Mouse (Mus musculus) urinary bladder, postnatal 25 days (tissue): ENCODE results near the gene Asb11.

Source experiments
- DNase-seq: peaks from one replicate; pipeline ENCODE4 v3.0.0; 2022; ENCODE audit warnings: low spot score

Gene Asb11

DNA sequence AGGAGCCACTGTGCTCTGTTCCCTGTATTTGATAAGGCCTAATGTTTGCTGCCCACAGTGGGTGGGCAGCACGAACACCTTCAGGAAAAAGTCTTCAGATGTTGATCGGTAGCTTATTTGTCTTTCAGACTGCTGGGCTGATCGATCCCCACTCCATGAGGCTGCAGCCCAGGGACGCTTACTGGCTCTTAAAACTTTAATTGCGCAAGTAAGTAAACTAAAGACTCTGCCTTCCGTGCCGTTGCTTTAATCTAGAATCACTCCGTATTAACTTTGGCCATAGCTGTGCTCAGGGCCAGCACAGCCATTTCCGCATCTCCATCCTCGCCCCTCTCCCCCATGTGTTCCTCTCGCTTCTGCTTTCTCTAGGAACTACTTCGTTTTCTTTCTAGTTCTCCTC, 8.8 kb downstream of the Asb11 start:
- DNase-seq = no peak

GRCm38 (mm10) chrX:164446106-164446551, 9.3 kb downstream of the Asb11 start:
- peak; percentile 7 for DNase-seq

- no peak for DNase-seq
Observed at GRCm38 (mm10) chrX:164446835-164447681, 10.3 kb downstream of the Asb11 start.

- no peak for DNase-seq
Observed at GRCm38 (mm10) chrX:164447682-164448071, 10.9 kb downstream of the Asb11 start.

GRCm38 (mm10) chrX:164449201-164449600, 12.4 kb downstream of the Asb11 start:
- peak; percentile 24 for DNase-seq

DNA sequence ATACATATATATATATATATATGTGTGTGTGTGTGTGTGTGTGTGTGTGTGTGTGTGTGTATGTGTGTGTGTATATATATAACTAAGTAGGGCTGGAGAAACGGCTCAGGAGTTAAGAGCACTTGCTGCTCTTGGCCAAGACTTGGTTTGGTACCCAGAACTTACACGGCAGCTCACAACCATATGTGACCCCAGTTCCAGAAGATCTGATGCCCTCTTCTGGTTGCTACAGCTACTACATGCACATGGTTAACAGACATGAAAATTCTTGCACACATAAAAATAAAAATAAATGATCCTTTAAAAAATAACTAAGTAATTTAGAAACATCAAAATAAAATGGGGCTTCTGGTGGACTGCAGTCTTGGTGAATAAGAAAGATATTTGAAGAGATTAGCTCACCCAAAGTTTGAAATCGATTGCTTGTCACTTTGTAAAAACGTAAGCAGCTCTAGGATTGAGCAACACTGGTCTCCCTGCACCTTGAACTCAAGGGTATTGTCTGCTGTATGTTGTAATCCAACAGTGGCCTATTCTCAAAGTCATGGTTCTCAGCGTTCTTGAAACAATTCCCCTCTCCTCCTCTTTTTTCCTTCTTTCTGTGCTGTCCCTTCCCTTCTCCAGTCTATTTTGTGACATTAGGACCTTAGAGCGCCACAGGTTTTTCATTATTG, 22.5 kb downstream of the Asb11 start:
- DNase-seq = no peak

- no peak for DNase-seq
Observed at GRCm38 (mm10) chrX:164502258-164502657, 65.5 kb downstream of the Asb11 start.

GRCm38 (mm10) chrX:164505709-164506498, 69.1 kb downstream of the Asb11 start, which contains the start of gene Asb9:
Gene Asb9, plus strand, starts transcription at chrX:164506327.
- DNase-seq = no peak

DNA sequence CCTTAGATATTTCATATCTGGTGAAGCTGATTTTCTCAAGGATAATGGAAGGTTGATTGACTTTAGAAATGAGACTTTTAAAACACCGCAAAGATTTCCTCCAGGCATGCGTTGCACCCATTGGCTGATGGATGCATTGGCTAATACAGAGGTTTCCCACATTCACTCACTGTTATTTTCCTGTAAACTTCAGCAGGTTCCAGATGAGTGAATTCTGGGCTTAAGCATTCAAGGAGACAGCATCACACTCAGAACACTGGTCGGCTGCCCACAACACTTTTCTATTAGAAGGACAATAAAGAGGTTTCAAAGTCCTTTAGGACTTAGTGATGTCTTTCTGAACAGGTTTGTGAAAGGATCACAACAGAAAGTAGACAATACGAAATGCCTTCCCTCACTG, 70.3 kb downstream of the Asb11 start:
- DNase-seq = no peak

DNA sequence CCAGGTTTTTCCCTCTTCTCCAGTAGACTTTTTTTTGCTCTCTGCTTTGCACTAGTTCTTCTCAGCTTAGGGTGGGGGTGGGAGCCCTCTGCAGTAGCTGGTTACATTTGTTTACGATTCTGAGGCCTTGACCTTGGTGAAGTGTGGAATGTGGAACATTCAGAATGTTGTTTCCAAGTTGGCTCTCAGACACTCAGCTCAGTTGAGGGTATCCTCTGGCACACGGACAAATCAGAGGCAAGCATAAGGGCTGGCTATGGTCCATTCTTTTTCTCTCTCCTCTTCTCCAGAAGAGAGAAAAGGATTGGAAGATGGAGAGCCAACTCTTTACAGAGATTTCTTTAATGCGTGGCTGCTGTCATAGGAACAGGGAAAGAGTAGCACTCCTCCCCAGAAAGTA, 71.9 kb downstream of the Asb11 start:
- DNase-seq = no peak
